Mouse (Mus musculus) E14TG2a.4 (cell line): Measurements from ENCODE around the gene Senp2.
A peak's percentile ranks its signal among the peaks of the same experiment; 100 is the strongest.

Experiments
- H3K27me3 ChIP-seq: 2 replicates; pipeline ENCODE4 v1.6.1; 2014; ENCODE audit warnings: low read length, control low read depth; ENCODE audit not compliant: insufficient read depth
- H3K36me3 ChIP-seq: 2 replicates; pipeline ENCODE4 v1.6.1; 2014; ENCODE audit warnings: low read length, control low read depth; ENCODE audit not compliant: insufficient read depth
- H3K4me1 ChIP-seq: replicated peaks from 2 replicates; pipeline ENCODE4 v1.6.1; 2014; ENCODE audit warnings: low read depth, low read length, control low read depth
- H3K4me3 ChIP-seq: replicated peaks from 2 replicates; pipeline ENCODE4 v1.5.1; 2014; ENCODE audit warnings: mild to moderate bottlenecking, low read length
- H3K9me3 ChIP-seq: 2 replicates; pipeline ENCODE4 v1.6.1; 2014; ENCODE audit warnings: low read length, control low read depth
- CTCF ChIP-seq: conservative IDR thresholded peaks from 2 replicates; pipeline ENCODE4 v1.5.1; 2014; ENCODE audit warnings: low read length
- NANOG ChIP-seq: IDR thresholded peaks from 2 replicates; pipeline ENCODE4 v1.6.1; 2014; ENCODE audit warnings: borderline replicate concordance, low read length, mixed read lengths
- POU5F1 ChIP-seq: IDR thresholded peaks from 2 replicates; pipeline ENCODE4 v1.6.1; 2014; ENCODE audit warnings: low read length, borderline replicate concordance

The Senp2 gene

GRCm38 (mm10) chr16:21999941-22000690, 9.2 kb upstream of the Senp2 start:
- Histone ChIP-seq H3K27me3 (no peaks in the 10 kb centered on the region; the same call in 1 of the 2 replicates), H3K4me3 (no peak overlapping the region)

DNA sequence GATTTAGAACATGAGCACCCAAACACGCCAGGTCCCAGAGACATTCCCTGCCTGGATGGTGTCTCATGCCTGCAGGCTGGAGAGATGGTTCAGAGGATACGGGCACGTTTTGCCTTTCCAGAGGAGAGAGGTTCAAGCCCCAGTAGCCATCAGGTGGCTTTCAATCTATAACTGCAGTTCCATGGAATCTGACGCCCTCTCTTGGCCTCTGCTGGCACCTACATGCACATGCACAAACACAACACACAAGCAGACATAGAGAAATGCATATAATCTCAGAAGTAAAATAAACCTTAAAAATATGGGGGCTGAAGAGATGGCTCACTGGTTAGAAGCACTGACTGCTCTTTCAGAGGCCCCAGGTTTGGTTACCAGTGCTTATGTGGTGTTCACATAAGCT, 8.1 kb upstream of the Senp2 start:
- Histone ChIP-seq H3K9me3 (no peaks in the 10 kb centered on the region), H3K4me3 (no peak overlapping the region), H3K27me3 (no peaks in the 10 kb centered on the region; the same call in 1 of the 2 replicates), H3K4me1 (peaks cover 41% of the 10 kb centered on the region), H3K36me3 (no peaks in the 10 kb centered on the region)
- TF ChIP-seq POU5F1 (no peak), CTCF (peak; percentile 53)

More at GRCm38 (mm10) chr16:21999941-22000690, 9.2 kb upstream of the Senp2 start:
- H3K9me3 ChIP-seq: no peaks in the 10 kb centered on the region
- TF ChIP-seq CTCF: no peak
- TF ChIP-seq NANOG: no peak
- no peak for TF ChIP-seq POU5F1
- no peaks in the 10 kb centered on the region for H3K36me3 ChIP-seq
- H3K4me1 ChIP-seq: peaks cover 50% of the 10 kb centered on the region

DNA sequence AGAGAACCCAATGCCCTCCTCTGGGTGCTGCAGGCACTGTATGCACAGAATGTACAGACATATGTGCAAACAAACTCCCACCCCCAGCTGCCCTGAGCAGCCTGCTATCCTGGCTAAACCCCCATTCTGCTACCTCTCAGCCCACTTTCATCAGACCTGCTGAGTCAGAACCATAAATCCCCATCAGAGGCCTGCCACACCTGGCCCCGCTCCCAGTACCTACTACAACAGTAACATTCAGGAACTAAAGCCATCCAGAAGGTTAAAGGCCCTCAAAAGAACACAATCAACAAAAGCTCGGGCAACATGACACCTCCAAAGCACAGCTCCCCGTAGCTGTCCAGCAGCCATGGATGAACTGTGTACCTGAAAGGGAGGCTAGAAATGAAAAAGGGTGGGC, 7.7 kb upstream of the Senp2 start:
- TF ChIP-seq NANOG (0 out of 2 replicates have a peak, but pooled peaks have one; percentile 13), POU5F1 (no peak)
- H3K4me1 ChIP-seq: peaks cover 37% of the 10 kb centered on the region
- H3K4me3 ChIP-seq: peak overlapping the region; percentile 39; the same call in 1 of the 2 replicates
- H3K36me3 ChIP-seq: no peaks in the 10 kb centered on the region
- no peaks in the 10 kb centered on the region for H3K9me3 ChIP-seq
- H3K27me3 ChIP-seq: no peaks in the 10 kb centered on the region; the same call in 1 of the 2 replicates

- TF ChIP-seq POU5F1 (no peak), NANOG (no peak), CTCF (no peak)
- no peaks in the 10 kb centered on the region for H3K9me3 ChIP-seq
- no peaks in the 10 kb centered on the region; the same call in 1 of the 2 replicates for H3K27me3 ChIP-seq
- peaks cover 53% of the 10 kb centered on the region for H3K4me1 ChIP-seq
- peak overlapping the region; percentile 99 for H3K4me3 ChIP-seq
- H3K36me3 ChIP-seq: peaks cover 27% of the 10 kb centered on the region
Measured at GRCm38 (mm10) chr16:22009596-22009995, 312 bp downstream of the Senp2 start.

DNA sequence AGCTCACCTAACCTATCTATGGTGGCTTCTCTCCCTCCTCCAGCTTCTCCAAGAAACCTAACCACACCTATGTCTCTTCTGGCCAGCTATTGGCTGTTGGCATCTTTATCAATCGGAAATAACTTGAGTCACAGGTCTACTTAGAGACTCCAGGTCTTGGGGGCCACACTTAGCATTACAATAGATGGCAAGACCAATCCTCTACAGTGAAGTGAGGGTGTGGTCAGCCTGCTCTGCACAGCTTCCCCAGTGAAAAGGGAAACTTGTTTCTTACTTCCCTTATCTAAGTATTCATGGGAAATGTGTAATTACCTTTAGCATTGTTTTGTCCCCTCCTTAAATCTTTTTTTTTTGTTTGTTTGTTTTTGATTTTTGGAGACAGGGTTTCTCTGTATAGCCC, 6.3 kb downstream of the Senp2 start:
- TF ChIP-seq NANOG (no peak), POU5F1 (peak; percentile 45; the same call in 1 of the 2 replicates)

DNA sequence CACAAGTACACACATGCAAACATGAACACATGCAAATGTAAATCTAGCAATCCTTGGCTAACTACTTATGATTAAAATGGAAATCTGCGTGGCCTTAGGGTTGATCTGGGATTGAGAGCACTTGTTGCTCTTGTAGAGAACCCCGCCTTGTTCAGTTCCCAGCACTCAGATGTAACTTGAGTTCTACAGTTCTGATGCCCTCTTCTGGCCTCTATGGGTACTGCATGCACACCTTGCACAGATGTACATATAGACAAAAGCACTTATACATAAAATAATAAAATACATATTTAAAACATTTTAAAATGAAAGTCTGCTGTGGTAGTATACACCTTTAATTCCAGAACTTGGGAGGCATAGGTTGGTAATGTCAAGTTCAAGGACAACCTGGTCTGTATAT, 12.8 kb downstream of the Senp2 start:
- peak; percentile 68 for TF ChIP-seq CTCF
- TF ChIP-seq POU5F1: no peak
- TF ChIP-seq NANOG: no peak
- Histone ChIP-seq H3K36me3 (peaks cover 86% of the 10 kb centered on the region), H3K27me3 (no peaks in the 10 kb centered on the region), H3K4me3 (no peak overlapping the region), H3K9me3 (peaks cover 6% of the 10 kb centered on the region; the same call in 1 of the 2 replicates), H3K4me1 (0 out of 2 replicates have a peak, but pooled peaks cover 3% of the 10 kb centered on the region)

More for the DNA sequence above, 6.3 kb downstream of the Senp2 start:
- Histone ChIP-seq H3K36me3 (peaks cover 71% of the 10 kb centered on the region), H3K9me3 (no peaks in the 10 kb centered on the region), H3K4me3 (no peak overlapping the region), H3K4me1 (peaks cover 62% of the 10 kb centered on the region), H3K27me3 (no peaks in the 10 kb centered on the region)

- no peaks in the 10 kb centered on the region for H3K27me3 ChIP-seq
- H3K4me3 ChIP-seq: no peak overlapping the region
- H3K9me3 ChIP-seq: peaks cover 26% of the 10 kb centered on the region
- H3K36me3 ChIP-seq: peaks cover 99% of the 10 kb centered on the region
- TF ChIP-seq CTCF (no peak), POU5F1 (no peak), NANOG (no peak)
- H3K4me1 ChIP-seq: peaks cover 7% of the 10 kb centered on the region; the same call in 1 of the 2 replicates
Measured at GRCm38 (mm10) chr16:22027474-22027873, 18.2 kb downstream of the Senp2 start.

- Histone ChIP-seq H3K9me3 (peaks cover 33% of the 10 kb centered on the region), H3K27me3 (no peaks in the 10 kb centered on the region), H3K4me3 (no peak overlapping the region), H3K36me3 (peaks cover 78% of the 10 kb centered on the region), H3K4me1 (no peaks in the 10 kb centered on the region)
- TF ChIP-seq NANOG (no peak), CTCF (no peak), POU5F1 (no peak)
Measured at GRCm38 (mm10) chr16:22038554-22038953, 29.3 kb downstream of the Senp2 start.
